Mouse (Mus musculus) G1E (cell line): ENCODE measurements around the gene Marc2. TPM values are rescaled to one million over a fixed set of nuclear protein-coding genes. Genes with fewer than 3 reads are reported as not detected.

ENCODE experiments used
- ATAC-seq: 2 replicates; pipeline ENCODE4 v1.8.0; 2016; ENCODE audit warnings: mild to moderate bottlenecking; ENCODE audit not compliant: insufficient number of reproducible peaks, poor library complexity, low FRiP score, severe bottlenecking; ENCODE audit errors: extremely low read depth
- DNase-seq: peaks from one replicate; pipeline ENCODE4 v3.0.0; 2012; ENCODE audit warnings: low spot score
- H3K27me3 ChIP-seq: 2 replicates; pipeline ENCODE4 v1.6.1; 2012; ENCODE audit warnings: mild to moderate bottlenecking, low read length, inconsistent platforms; ENCODE audit not compliant: insufficient read depth
- H3K36me3 ChIP-seq: replicated peaks from 2 replicates; pipeline ENCODE3; 2012; ENCODE audit warnings: mild to moderate bottlenecking, inconsistent platforms
- H3K4me1 ChIP-seq: 2 replicates; pipeline ENCODE4 v1.6.1; 2012; ENCODE audit warnings: low read depth, low read length, inconsistent platforms, mixed read lengths; ENCODE audit not compliant: insufficient read depth
- H3K4me3 ChIP-seq: 2 replicates; pipeline ENCODE4 v1.5.1; 2012; ENCODE audit warnings: low read depth, mild to moderate bottlenecking, inconsistent platforms, low read length, moderate library complexity, mixed read lengths
- H3K9me3 ChIP-seq: replicated peaks from 2 replicates; pipeline ENCODE4 v1.6.1; 2012; ENCODE audit warnings: inconsistent platforms
- CTCF ChIP-seq: IDR thresholded peaks from 2 replicates; pipeline ENCODE4 v1.5.1; 2012; ENCODE audit warnings: low read depth, low read length, inconsistent platforms, mixed read lengths
- GATA1 ChIP-seq: IDR thresholded peaks from 2 replicates; pipeline ENCODE4 v1.6.1; 2012; ENCODE audit warnings: borderline replicate concordance, low read length, inconsistent platforms, mixed read lengths
- GATA2 ChIP-seq: IDR thresholded peaks from 2 replicates; pipeline ENCODE4 v1.6.1; 2012; ENCODE audit warnings: low read depth, low read length, inconsistent platforms, borderline replicate concordance
- POLR2AphosphoS5 ChIP-seq: IDR thresholded peaks from 2 replicates; pipeline ENCODE4 v1.6.1; 2012; ENCODE audit warnings: low read depth, low read length, inconsistent platforms; ENCODE audit not compliant: insufficient replicate concordance
- TAL1 ChIP-seq: conservative IDR thresholded peaks from 2 replicates; pipeline ENCODE4 v1.6.1; 2012; ENCODE audit warnings: low read depth, low read length, inconsistent platforms, mixed read lengths
- polyA plus RNA-seq: library from polyadenylated mRNA; stranded (reverse); fragments of >175 nt; gene quantifications from 2 replicates; pipeline ENCODE4 v1.2.3, GENCODE M21; 2012
- total RNA-seq, 2 experiments: library from RNA; stranded (forward) in 1 of 2; stranded (reverse) in 1 of 2; fragments of 200-1000 nt in 1 of 2; fragments of >200 nt in 1 of 2; fragmentation: Nextera tagmentation in 1 of 2; gene quantifications; 2 replicates each; pipeline ENCODE4 v1.2.3; 2014 to 2017

Gene Marc2
- total and polyA plus RNA-seq, 3 experiments, result 39.8 to 62.0 (median 53.5) TPM

GRCm38 (mm10) chr1:184833499-184833898 lies 12.8 kb downstream of the Marc2 start:
- DNase-seq (no peak), ATAC-seq (no peak)
- TF ChIP-seq GATA2 (no peak), TAL1 (no peak), POLR2AphosphoS5 (no peak), GATA1 (no peak), CTCF (no peak)
- Histone ChIP-seq H3K4me1 (no peaks in the 10 kb centered on the region), H3K4me3 (no peak overlapping the region), H3K9me3 (no peaks in the 10 kb centered on the region), H3K27me3 (no peaks in the 10 kb centered on the region), H3K36me3 (peaks cover 91% of the 10 kb centered on the region)

DNA sequence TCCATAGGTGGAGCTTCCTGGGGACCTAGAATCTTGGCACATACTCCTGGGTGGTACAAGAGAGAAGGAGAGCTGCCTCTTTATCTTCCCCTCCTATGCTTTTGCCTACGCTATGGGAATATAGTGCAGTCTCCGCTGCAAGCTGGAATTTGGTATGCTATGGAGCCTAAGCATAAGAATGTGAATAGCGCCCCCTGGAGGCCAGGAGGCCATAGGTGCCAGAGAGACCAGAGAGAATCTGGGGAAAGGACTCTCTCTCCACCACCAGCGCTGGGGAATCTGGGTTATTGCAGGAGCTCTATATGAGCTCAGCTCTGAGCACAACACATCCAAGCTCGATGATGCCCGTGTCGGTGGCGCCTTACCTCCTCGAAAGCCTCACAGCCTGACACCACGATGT lies 14.0 kb downstream of the Marc2 start:
- TF ChIP-seq GATA2 (no peak), CTCF (peak; percentile 53)
- Histone ChIP-seq H3K9me3 (no peaks in the 10 kb centered on the region), H3K27me3 (no peaks in the 10 kb centered on the region), H3K4me1 (no peaks in the 10 kb centered on the region), H3K36me3 (peaks cover 87% of the 10 kb centered on the region), H3K4me3 (no peak overlapping the region)
- no peak; the same call in 1 of the 2 replicates for ATAC-seq
- no peak for DNase-seq

DNA sequence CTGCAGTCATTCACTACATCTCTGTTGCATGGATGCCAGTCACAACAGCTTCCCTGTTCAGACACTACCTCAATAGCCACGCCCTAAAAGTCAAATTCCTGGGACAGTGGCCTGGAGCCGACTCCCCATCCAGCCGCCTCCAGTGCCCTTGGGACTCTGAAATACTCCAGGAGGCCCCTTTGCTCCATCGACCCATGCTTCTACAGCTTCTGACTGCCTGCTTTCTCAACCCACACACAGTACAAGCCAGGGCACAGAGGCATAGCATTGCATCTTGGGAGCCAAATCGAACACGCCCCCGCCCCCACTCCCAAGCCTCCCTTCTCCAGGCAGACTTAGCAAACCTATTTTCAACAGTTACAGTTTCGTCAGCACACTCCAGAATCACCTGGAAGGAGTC lies 16.4 kb downstream of the Marc2 start:
- no peak for ATAC-seq
- no peak for DNase-seq
- Histone ChIP-seq H3K9me3 (no peaks in the 10 kb centered on the region), H3K4me1 (no peaks in the 10 kb centered on the region; the same call in 1 of the 2 replicates), H3K36me3 (peaks cover 84% of the 10 kb centered on the region), H3K4me3 (no peak overlapping the region), H3K27me3 (no peaks in the 10 kb centered on the region)
- TF ChIP-seq POLR2AphosphoS5, result no peak
- TF ChIP-seq GATA2, result no peak
- TF ChIP-seq CTCF, result no peak
- no peak for TF ChIP-seq TAL1
- no peak for TF ChIP-seq GATA1

DNA sequence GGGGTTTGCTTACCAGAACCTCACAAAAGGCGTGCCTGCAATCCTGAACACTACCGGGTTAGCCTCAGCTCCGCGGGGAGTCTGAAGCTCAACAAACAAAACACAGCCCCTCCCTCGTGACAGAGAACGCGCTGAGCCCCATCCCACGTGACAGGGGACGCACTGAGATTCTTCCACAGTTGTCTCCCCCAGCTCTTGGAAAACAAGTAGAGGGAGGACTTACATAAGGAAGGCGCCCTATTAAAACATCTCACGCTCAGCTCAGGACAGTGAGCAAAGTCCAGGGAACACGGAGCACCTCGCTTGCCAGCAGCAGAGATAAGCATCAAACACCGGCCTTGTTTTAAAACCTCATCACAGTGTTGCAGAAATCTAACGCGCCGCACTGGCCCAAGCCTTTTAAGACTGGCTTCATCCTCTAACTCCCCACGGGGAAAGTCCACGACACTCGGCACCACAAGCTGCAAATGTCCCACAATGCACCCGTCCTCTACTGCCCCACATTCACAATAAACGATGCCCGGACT lies 19.0 kb downstream of the Marc2 start:
- H3K4me3 ChIP-seq, result no peak overlapping the region
- ATAC-seq (no peak), DNase-seq (no peak)
- no peaks in the 10 kb centered on the region for H3K27me3 ChIP-seq
- H3K36me3 ChIP-seq, result peaks cover 81% of the 10 kb centered on the region
- no peaks in the 10 kb centered on the region for H3K9me3 ChIP-seq
- H3K4me1 ChIP-seq, result peaks cover 5% of the 10 kb centered on the region
- TF ChIP-seq CTCF (no peak), POLR2AphosphoS5 (no peak), GATA1 (no peak), GATA2 (no peak), TAL1 (no peak)

- H3K4me1 ChIP-seq, result peaks cover 5% of the 10 kb centered on the region
- H3K27me3 ChIP-seq, result no peaks in the 10 kb centered on the region
- no peak for ATAC-seq
- no peak overlapping the region for H3K4me3 ChIP-seq
- DNase-seq, result no peak
- no peaks in the 10 kb centered on the region for H3K9me3 ChIP-seq
- TF ChIP-seq GATA1 (no peak), GATA2 (no peak), CTCF (0 out of 2 replicates have a peak, but pooled peaks have one; percentile 9)
- peaks cover 76% of the 10 kb centered on the region for H3K36me3 ChIP-seq
These were observed 21.2 kb downstream of the Marc2 start for GRCm38 (mm10) chr1:184825093-184825492.

GRCm38 (mm10) chr1:184824439-184824851 lies 21.8 kb downstream of the Marc2 start:
- no peak overlapping the region for H3K4me3 ChIP-seq
- no peaks in the 10 kb centered on the region for H3K27me3 ChIP-seq
- H3K4me1 ChIP-seq, result peaks cover 5% of the 10 kb centered on the region
- DNase-seq (peak; percentile 43), ATAC-seq (peak; percentile 85)
- peaks cover 75% of the 10 kb centered on the region for H3K36me3 ChIP-seq
- peak; percentile 96 for TF ChIP-seq CTCF
- no peak for TF ChIP-seq POLR2AphosphoS5
- no peak for TF ChIP-seq GATA1
- no peak for TF ChIP-seq GATA2
- no peak for TF ChIP-seq TAL1
- no peaks in the 10 kb centered on the region for H3K9me3 ChIP-seq

DNA sequence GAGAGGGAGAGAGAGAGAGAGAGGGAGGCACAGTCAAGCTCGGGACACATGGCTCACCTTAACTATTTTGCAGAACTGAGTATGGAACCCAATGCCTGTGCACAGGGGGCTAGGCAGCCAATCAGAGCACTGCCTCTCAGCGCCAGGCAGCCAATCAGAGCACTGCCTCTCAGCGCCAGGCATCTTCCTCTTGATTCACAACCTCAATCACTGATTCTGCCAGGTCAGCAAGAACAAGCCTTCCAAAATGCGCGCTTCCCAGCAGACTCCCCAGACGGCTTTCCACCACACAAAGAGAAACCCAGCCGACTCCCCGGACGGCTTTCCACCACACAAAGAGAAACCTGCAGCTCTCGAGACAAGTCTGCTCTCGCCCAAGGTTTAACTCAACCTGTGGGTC lies 23.6 kb downstream of the Marc2 start:
- DNase-seq (no peak), ATAC-seq (no peak)
- Histone ChIP-seq H3K4me3 (no peak overlapping the region), H3K4me1 (peaks cover 5% of the 10 kb centered on the region), H3K9me3 (no peaks in the 10 kb centered on the region), H3K27me3 (no peaks in the 10 kb centered on the region), H3K36me3 (peaks cover 80% of the 10 kb centered on the region)
- TF ChIP-seq POLR2AphosphoS5 (no peak), CTCF (no peak), TAL1 (no peak), GATA2 (no peak), GATA1 (no peak)
